Mouse (Mus musculus): ENCODE measurements around the gene Trim6.

- TF ChIP-seq CTCF (IDR thresholded peaks at IDR 0.05; ENCODE audit: extremely low read depth, insufficient read depth, insufficient read length, insufficient replicate concordance) (no peak), POLR2A (IDR thresholded peaks at IDR 0.05; ENCODE audit: low read depth, low read length) (no peak)
Measured at GRCm38 (mm10) chr7:104216011-104216535, 2.5 kb upstream of the Trim6 start.
